Mouse (Mus musculus) stomach, embryonic 14.5 days (tissue): ENCODE results near the gene Clpb. TPM values are rescaled to one million over a fixed set of nuclear protein-coding genes. Genes with fewer than 3 reads are reported as not detected.

Source experiments
- ATAC-seq: fragments of 200-750 bp; cut with Nextera tagmentation; 2 replicates; pipeline ENCODE4 v1.8.0; 2017; ENCODE audit warnings: low read depth, moderate TSS enrichment; ENCODE audit not compliant: insufficient number of reproducible peaks, insufficient read depth, low FRiP score
- H3K27ac ChIP-seq: fragments of 300-500 bp; sonication (generic); 2 replicates; pipeline ENCODE4 v1.5.1; 2014; ENCODE audit warnings: mild to moderate bottlenecking, low read length, moderate library complexity, mixed read lengths
- H3K27me3 ChIP-seq: fragments of 300-500 bp; sonication (generic); 2 replicates; pipeline ENCODE4 v1.6.1; 2014; ENCODE audit warnings: low read length, control low read depth, mixed read lengths; ENCODE audit not compliant: control insufficient read depth, insufficient read depth
- H3K36me3 ChIP-seq: fragments of 300-500 bp; sonication (generic); 2 replicates; pipeline ENCODE4 v1.6.1; 2014; ENCODE audit warnings: mild to moderate bottlenecking, control low read depth, low read length, moderate library complexity, mixed read lengths; ENCODE audit not compliant: control insufficient read depth, insufficient read depth
- H3K4me1 ChIP-seq: fragments of 300-500 bp; sonication (generic); 2 replicates; pipeline ENCODE4 v1.6.1; 2014; ENCODE audit warnings: low read length, control low read depth, mixed read lengths; ENCODE audit not compliant: control insufficient read depth, insufficient read depth
- H3K4me2 ChIP-seq: fragments of 300-500 bp; sonication (generic); replicated peaks from 2 replicates; pipeline ENCODE4 v1.6.1; 2014; ENCODE audit warnings: low read depth, low read length, control low read depth
- H3K4me3 ChIP-seq: fragments of 300-500 bp; sonication (generic); 2 replicates; pipeline ENCODE4 v1.5.1; 2014; ENCODE audit warnings: low read depth, low read length, control low read depth
- H3K9ac ChIP-seq: fragments of 300-500 bp; sonication (generic); replicated peaks from 2 replicates; pipeline ENCODE4 v1.6.1; 2014; ENCODE audit warnings: low read depth, mild to moderate bottlenecking, control low read depth, low read length, moderate library complexity, mixed read lengths
- H3K9me3 ChIP-seq: fragments of 300-500 bp; sonication (generic); 2 replicates; pipeline ENCODE4 v1.6.1; 2016; ENCODE audit warnings: low read depth, low read length, control low read depth; ENCODE audit not compliant: control insufficient read depth
- WGBS: fragments of 180-500 bp; shearing (Covaris S2); extraction: QIAGEN DNeasy Blood & Tissue Kit; methylation state at CpG from one replicate; pipeline ENCODE4 v1.1.7; 2014; 5-methylcytosine and 5-hydroxymethylcytosine counted together
- polyA plus RNA-seq: library from polyadenylated mRNA; unstranded; fragments of >200 nt; fragmentation: Nextera tagmentation; extraction: Ambion mirVana; gene quantifications from 2 replicates; pipeline ENCODE4 v1.2.1, GENCODE M21; 2014

The Clpb gene
- polyA plus RNA-seq, 1 experiment from 2014 or later: 52.5 TPM

GRCm38 (mm10) chr7:101743487-101743886 lies 80.1 kb downstream of the Clpb start:
- ATAC-seq: no peak
- Histone ChIP-seq H3K9ac (no peak overlapping the region), H3K36me3 (no peaks in the 10 kb centered on the region), H3K4me2 (no peak overlapping the region), H3K4me1 (0 out of 2 replicates have a peak, but pooled peaks cover 6% of the 10 kb centered on the region), H3K9me3 (no peaks in the 10 kb centered on the region), H3K4me3 (no peak overlapping the region), H3K27ac (no peak overlapping the region), H3K27me3 (no peaks in the 10 kb centered on the region)
- 48% methylated on average over 4 of the region's 4 CpGs for WGBS

- no peak for ATAC-seq
Measured at GRCm38 (mm10) chr7:101746559-101747334, 83.3 kb downstream of the Clpb start.

GRCm38 (mm10) chr7:101750268-101750667 lies 86.8 kb downstream of the Clpb start:
- no peak for ATAC-seq
- whole genome bisulfite sequencing: 80% methylated on average over 2 of the region's 2 CpGs

More at GRCm38 (mm10) chr7:101746559-101747334, 83.3 kb downstream of the Clpb start:
- Histone ChIP-seq H3K9ac (no peak overlapping the region), H3K36me3 (no peaks in the 10 kb centered on the region), H3K27me3 (no peaks in the 10 kb centered on the region), H3K27ac (no peak overlapping the region), H3K9me3 (no peaks in the 10 kb centered on the region), H3K4me2 (no peak overlapping the region), H3K4me3 (no peak overlapping the region), H3K4me1 (0 out of 2 replicates have a peak, but pooled peaks cover 2% of the 10 kb centered on the region)
- 29% methylated on average over 12 of the region's 12 CpGs for WGBS

DNA sequence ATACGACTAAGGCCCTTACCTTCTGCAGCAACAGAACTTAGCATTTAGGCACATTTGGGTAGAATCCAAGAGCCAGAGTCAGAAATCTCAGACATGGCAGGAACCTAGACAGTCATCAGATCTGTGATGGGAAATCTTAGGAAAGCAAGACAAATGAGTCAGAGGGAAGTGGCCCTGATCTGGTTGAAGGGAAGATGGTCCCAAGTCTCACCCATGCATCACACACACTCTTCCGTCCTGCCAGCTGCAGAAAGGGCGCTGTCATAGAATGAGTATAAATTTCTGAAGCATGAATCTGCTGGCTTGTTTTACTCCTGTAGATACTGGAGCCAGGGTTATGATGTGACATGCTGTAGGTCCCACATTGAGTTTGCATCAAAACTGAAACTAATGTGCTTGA lies 88.9 kb downstream of the Clpb start:
- WGBS: 85% methylated on average over 3 of the region's 3 CpGs
- no peaks in the 10 kb centered on the region for H3K9me3 ChIP-seq

More at GRCm38 (mm10) chr7:101750268-101750667, 86.8 kb downstream of the Clpb start:
- Histone ChIP-seq H3K9ac (no peak overlapping the region), H3K4me3 (no peak overlapping the region), H3K4me1 (no peaks in the 10 kb centered on the region), H3K27me3 (no peaks in the 10 kb centered on the region), H3K4me2 (no peak overlapping the region), H3K9me3 (no peaks in the 10 kb centered on the region), H3K27ac (no peak overlapping the region), H3K36me3 (no peaks in the 10 kb centered on the region; the same call in 1 of the 2 replicates)

GRCm38 (mm10) chr7:101753492-101753891 lies 90.1 kb downstream of the Clpb start:
- no peak overlapping the region for H3K9ac ChIP-seq
- ATAC-seq: no peak
- WGBS: 94% methylated on average over 5 of the region's 5 CpGs
- H3K36me3 ChIP-seq: no peaks in the 10 kb centered on the region; the same call in 1 of the 2 replicates
- no peak overlapping the region for H3K4me3 ChIP-seq
- H3K9me3 ChIP-seq: no peaks in the 10 kb centered on the region
- H3K4me1 ChIP-seq: no peaks in the 10 kb centered on the region
- H3K27me3 ChIP-seq: no peaks in the 10 kb centered on the region
- H3K27ac ChIP-seq: no peak overlapping the region
- no peak overlapping the region for H3K4me2 ChIP-seq

More for the DNA sequence above, 88.9 kb downstream of the Clpb start:
- ATAC-seq: no peak
- no peak overlapping the region for H3K4me2 ChIP-seq
- H3K27ac ChIP-seq: no peak overlapping the region
- no peaks in the 10 kb centered on the region; the same call in 1 of the 2 replicates for H3K36me3 ChIP-seq
- H3K4me1 ChIP-seq: no peaks in the 10 kb centered on the region
- no peak overlapping the region for H3K4me3 ChIP-seq
- H3K9ac ChIP-seq: no peak overlapping the region
- H3K27me3 ChIP-seq: no peaks in the 10 kb centered on the region

DNA sequence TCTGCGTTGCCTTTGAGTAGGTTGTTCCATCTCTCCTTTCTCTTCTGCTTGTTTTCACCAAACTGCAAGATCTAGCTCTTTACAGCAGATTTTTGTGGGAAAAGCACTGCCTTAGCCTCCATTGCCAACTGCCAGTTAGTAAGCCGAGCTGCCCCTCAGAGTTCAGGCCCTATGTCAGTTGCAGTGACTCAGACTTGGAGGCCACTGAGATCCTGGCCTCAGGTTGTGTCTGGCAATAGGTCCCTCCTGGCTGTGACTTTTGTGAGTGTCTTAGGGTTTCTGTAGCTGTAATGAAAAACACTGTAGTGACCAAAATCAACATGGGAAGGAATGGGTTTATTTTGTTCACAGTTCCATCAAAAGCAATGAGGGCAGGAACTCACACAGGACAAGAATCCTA lies 91.0 kb downstream of the Clpb start:
- Histone ChIP-seq H3K9ac (no peak overlapping the region), H3K36me3 (no peaks in the 10 kb centered on the region; the same call in 1 of the 2 replicates), H3K27ac (no peak overlapping the region), H3K4me2 (no peak overlapping the region), H3K4me3 (no peak overlapping the region), H3K4me1 (no peaks in the 10 kb centered on the region), H3K27me3 (no peaks in the 10 kb centered on the region), H3K9me3 (no peaks in the 10 kb centered on the region)
- ATAC-seq: no peak
- WGBS: 85% methylated on average over 2 of the region's 2 CpGs

- Histone ChIP-seq H3K4me2 (no peak overlapping the region), H3K27me3 (no peaks in the 10 kb centered on the region), H3K9ac (no peak overlapping the region), H3K4me3 (no peak overlapping the region), H3K36me3 (no peaks in the 10 kb centered on the region; the same call in 1 of the 2 replicates), H3K4me1 (no peaks in the 10 kb centered on the region), H3K9me3 (no peaks in the 10 kb centered on the region), H3K27ac (no peak overlapping the region)
- 96% methylated on average over 6 of the region's 6 CpGs for WGBS
- no peak for ATAC-seq
Measured at GRCm38 (mm10) chr7:101755301-101755700, 91.9 kb downstream of the Clpb start.

DNA sequence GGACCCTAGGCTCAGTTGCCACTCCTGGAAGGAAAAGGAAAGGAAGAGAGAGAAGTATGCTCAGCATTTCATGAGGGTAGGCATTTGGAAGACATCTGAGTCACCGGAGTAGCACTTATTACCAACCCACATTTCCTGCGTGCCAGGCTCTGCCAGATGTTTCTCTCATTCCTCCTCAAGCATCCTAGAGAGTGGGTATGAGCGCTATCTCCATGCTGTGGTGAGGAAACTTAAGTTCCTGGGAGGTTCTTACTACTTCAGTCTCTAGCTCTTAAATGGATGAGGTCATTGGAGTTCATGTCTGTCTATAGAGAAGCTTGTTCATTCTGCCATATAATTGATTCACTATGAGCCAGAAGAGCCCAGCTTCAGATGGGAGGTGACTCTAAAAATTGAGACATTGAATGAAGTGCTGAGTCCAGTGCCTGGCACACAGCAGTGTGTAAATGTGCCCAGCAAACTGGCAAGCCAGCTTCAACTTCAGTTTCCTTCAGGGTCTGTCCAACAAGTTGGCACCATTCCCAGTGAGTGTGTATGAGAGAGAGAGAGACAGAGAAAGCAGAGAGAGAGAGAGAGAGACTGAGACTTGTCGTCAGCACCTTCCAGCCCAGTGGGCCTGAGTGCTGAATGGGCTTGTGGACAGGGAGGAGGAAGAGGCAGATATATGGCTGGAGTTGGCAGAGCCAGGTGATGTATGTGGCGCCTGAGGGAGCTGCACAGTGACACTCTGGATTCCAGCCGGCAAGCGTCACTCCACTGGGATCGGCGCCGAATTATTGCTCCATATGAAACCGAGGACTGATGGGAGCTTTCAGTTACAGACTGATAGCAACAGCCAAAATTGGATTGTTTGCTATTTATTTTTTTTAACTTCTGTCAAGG lies 98.7 kb downstream of the Clpb start:
- Histone ChIP-seq H3K4me2 (no peak overlapping the region), H3K9ac (no peak overlapping the region), H3K36me3 (no peaks in the 10 kb centered on the region), H3K4me3 (no peak overlapping the region), H3K9me3 (no peaks in the 10 kb centered on the region), H3K27me3 (no peaks in the 10 kb centered on the region), H3K4me1 (no peaks in the 10 kb centered on the region), H3K27ac (no peak overlapping the region)
- WGBS: 87% methylated on average over 11 of the region's 11 CpGs
- ATAC-seq: no peak
